Mouse (Mus musculus): ENCODE measurements around the gene Arf1. TPM values are rescaled to one million over a fixed set of nuclear protein-coding genes. Genes with fewer than 3 reads are reported as not detected.

The Arf1 gene
- polyA plus RNA-seq, 1 experiment: 301 TPM

DNA sequence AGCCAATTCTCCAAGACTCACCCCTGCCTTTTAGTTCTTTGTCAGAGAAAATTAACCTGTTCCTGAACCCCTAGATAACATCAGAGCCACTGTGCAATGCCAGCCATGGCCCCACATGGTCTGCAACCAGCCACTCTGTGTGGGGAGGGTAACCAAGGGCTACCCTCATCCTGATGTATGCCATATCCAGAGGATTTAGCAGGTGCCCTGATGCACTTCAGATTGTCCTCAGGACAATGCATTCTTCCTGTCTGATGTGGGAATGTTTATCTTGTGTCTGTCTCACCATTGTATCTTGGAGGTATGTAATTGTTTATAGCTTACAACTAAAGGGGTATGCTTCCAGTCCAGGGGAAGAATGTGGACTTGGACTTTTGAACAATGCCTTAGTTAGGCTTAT lies 31.8 kb downstream of the Arf1 start:
- TF ChIP-seq POLR2A (IDR thresholded peaks at IDR 0.05; ENCODE audit: borderline replicate concordance, low read depth, low read length) (no peak), CTCF (IDR thresholded peaks at IDR 0.05; ENCODE audit: low read depth, low read length) (no peak)
- H3K27ac ChIP-seq (ENCODE audit: insufficient read depth, low read depth, low read length): no peak overlapping the region
- H3K4me1 ChIP-seq (ENCODE audit: control insufficient read depth, insufficient read depth, low read length): peaks cover 15% of the 10 kb centered on the region
- H3K4me3 ChIP-seq (ENCODE audit: insufficient read depth, low read length): no peak overlapping the region

DNA sequence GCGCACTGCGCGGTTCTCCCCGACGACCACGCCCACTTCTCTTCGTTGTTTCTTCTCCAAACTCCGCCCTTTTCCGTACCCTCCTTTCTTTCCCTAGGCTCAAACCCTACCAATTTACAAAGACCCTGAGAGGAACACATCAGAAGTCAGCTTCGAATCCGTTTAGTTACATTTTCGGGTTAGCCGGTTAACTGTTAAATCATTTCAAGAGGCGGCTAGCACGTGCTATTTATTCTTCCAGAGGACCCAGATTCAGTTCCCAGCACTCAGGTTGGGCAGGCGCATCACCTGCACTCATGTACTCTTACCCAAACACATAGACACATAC lies 36.0 kb downstream of the Arf1 start, which contains the start of gene Guk1:
Guk1 (minus strand) TSS at position 154 of the 328 bp plus-strand sequence.
- H3K27ac ChIP-seq (ENCODE audit: insufficient read depth, low read depth, low read length): peak within 1 kb of the TSS; percentile 50
- TF ChIP-seq POLR2A (IDR thresholded peaks at IDR 0.05; ENCODE audit: borderline replicate concordance, low read depth, low read length): no peak
- peak within 1 kb of the TSS; percentile 82 for H3K4me3 ChIP-seq (ENCODE audit: insufficient read depth, low read length)
- H3K4me1 ChIP-seq (ENCODE audit: control insufficient read depth, insufficient read depth, low read length): peaks cover 3% of the 10 kb centered on the region

DNA sequence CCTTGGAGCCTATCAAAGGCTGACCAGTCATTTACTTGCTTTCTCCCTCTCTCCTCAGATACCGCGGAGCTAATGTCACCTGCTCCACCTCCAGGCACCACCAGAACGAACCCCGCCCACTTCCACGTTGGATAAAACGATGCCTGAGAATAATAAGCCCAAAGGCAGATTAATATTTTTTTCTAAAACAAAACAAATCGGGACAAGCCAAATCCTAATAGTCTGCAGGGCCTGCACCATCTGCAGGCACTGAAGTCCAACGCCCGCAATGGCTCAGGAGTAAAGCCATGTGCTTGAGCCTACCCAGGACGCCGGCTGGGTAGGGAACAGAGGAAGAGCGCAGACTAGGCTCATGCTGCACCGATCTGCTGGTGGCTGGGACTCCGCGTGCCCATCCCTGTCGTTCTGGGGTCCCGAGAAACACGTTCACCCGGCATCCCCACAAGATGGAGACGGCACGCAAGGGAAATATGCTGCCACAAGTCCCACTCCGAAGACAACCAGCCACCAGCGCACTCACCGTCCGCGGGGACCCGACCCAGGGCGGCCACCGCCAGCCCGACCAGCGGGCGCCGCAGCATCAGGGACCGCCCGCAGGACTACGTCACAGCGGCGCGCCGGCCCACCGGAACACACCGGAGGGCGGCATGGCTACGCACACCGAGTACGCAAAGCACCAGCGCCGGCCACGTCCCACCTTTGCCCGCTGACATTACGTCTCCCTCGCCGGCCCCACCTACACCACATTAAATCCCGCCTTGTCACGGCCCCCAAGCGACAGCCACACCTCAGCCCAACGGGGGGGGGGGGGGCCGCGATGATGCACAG lies 36.6 kb downstream of the Arf1 start:
- Histone ChIP-seq H3K4me1 (ENCODE audit: control insufficient read depth, insufficient read depth, low read length) (peaks cover 3% of the 10 kb centered on the region), H3K27ac (ENCODE audit: insufficient read depth, low read depth, low read length) (peak overlapping the region; percentile 50), H3K4me3 (ENCODE audit: insufficient read depth, low read length) (peak overlapping the region; percentile 82)
- TF ChIP-seq POLR2A (IDR thresholded peaks at IDR 0.05; ENCODE audit: borderline replicate concordance, low read depth, low read length) (peak; percentile 87; the same call in 1 of the 2 replicates), CTCF (IDR thresholded peaks at IDR 0.05; ENCODE audit: low read depth, low read length) (no peak)

DNA sequence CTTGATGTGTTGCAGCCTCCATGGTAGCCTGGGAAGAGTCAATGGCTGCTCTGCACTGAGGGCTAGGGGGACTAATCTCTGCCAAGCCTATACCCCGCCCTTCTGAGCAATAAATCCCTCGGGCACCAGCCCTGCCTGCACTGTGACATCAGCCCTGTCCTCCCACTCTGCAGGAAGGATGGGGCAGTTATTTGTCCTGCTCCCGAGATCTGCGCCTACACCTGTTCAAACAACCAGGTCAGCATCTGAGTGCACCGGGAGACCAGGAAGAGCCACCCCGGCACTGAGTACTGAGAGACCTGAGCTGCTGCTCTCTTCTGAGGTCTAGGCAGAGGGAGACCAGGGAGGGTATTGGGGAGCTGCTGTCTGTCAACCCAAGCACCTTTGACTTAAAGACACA lies 40.4 kb downstream of the Arf1 start:
- TF ChIP-seq CTCF (IDR thresholded peaks at IDR 0.05; ENCODE audit: low read depth, low read length) (no peak), POLR2A (IDR thresholded peaks at IDR 0.05; ENCODE audit: borderline replicate concordance, low read depth, low read length) (no peak)
- Histone ChIP-seq H3K27ac (ENCODE audit: insufficient read depth, low read depth, low read length) (no peak overlapping the region), H3K4me1 (ENCODE audit: control insufficient read depth, insufficient read depth, low read length) (peaks cover 3% of the 10 kb centered on the region), H3K4me3 (ENCODE audit: insufficient read depth, low read length) (no peak overlapping the region)

DNA sequence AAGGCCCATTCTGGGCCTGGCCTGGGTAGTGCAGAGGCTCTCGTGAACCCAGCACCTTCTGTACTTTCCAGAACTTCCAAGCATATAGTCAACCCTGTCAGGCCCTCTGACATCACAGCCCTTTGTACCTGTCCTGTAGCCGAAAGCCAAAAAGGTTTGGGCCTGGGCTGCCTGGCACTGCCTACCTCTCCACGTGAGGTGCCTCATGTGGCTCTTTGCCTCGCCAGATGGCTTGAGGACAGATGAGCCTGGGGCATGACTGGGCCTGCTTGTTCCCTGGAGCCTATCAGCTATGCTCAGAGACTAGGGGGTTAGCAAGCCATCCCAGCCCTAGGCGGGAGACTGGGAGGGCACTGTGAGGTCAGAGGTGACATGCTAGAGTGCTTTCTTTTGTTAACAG lies 42.6 kb downstream of the Arf1 start:
- Histone ChIP-seq H3K27ac (ENCODE audit: insufficient read depth, low read depth, low read length) (no peak overlapping the region), H3K4me1 (ENCODE audit: control insufficient read depth, insufficient read depth, low read length) (peaks cover 6% of the 10 kb centered on the region), H3K4me3 (ENCODE audit: insufficient read depth, low read length) (no peak overlapping the region)
- TF ChIP-seq POLR2A (IDR thresholded peaks at IDR 0.05; ENCODE audit: borderline replicate concordance, low read depth, low read length): no peak
- TF ChIP-seq CTCF (IDR thresholded peaks at IDR 0.05; ENCODE audit: low read depth, low read length): no peak

DNA sequence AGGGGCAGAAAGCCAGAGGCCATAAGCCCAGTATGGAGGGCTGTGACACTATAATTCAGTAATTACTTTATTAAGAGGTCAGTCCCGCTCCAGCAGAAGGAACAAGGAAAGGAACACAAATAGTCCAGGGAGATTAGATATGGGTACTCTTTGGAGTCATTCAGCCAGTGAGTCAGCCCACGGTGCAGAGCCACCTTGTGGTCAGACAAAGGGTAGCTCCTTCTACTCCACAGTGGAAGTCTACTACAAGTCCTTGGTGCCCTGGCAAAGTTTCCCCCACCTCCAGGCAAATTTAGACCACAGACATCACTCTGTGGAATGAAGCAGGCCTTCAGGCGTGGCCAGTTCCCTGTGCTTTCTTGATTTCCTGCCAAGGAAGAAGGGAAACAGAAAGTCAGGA lies 44.2 kb downstream of the Arf1 start:
- TF ChIP-seq POLR2A (IDR thresholded peaks at IDR 0.05; ENCODE audit: borderline replicate concordance, low read depth, low read length): no peak
- TF ChIP-seq CTCF (IDR thresholded peaks at IDR 0.05; ENCODE audit: low read depth, low read length): peak; percentile 67
- no peak overlapping the region for H3K27ac ChIP-seq (ENCODE audit: insufficient read depth, low read depth, low read length)
- H3K4me1 ChIP-seq (ENCODE audit: control insufficient read depth, insufficient read depth, low read length): peaks cover 9% of the 10 kb centered on the region
- H3K4me3 ChIP-seq (ENCODE audit: insufficient read depth, low read length): no peak overlapping the region

DNA sequence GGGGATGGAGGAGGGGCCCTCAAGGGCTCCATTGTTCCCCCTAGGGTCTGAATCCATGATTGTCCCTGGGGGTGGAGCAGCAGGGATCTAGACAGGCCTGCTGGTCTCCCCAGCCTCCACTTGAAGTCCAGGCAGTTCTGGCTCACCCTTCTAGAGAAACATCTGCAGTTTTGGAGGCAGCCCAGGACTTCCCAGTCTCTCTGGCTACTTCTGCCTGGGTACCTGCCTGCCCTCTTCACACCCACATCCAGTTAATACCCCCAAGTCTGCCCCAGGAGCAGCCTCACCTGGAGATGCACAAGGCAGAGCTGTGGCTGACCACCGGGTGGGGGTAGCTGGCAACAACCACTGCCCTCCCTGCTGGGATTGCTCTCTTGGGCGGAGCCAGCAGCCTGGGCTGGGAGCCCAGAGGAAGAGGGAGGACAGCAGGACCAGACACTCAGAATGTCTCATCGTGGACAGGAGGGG lies 45.2 kb downstream of the Arf1 start, which contains the start of gene Gjc2:
Gjc2 (minus strand) TSS at position 350 of the 468 bp plus-strand sequence.
- Histone ChIP-seq H3K4me3 (ENCODE audit: insufficient read depth, low read length) (no peak within 1 kb of the TSS), H3K27ac (ENCODE audit: insufficient read depth, low read depth, low read length) (no peak within 1 kb of the TSS), H3K4me1 (ENCODE audit: control insufficient read depth, insufficient read depth, low read length) (peaks cover 9% of the 10 kb centered on the region)
- TF ChIP-seq POLR2A (IDR thresholded peaks at IDR 0.05; ENCODE audit: borderline replicate concordance, low read depth, low read length) (no peak), CTCF (IDR thresholded peaks at IDR 0.05; ENCODE audit: low read depth, low read length) (no peak)

DNA sequence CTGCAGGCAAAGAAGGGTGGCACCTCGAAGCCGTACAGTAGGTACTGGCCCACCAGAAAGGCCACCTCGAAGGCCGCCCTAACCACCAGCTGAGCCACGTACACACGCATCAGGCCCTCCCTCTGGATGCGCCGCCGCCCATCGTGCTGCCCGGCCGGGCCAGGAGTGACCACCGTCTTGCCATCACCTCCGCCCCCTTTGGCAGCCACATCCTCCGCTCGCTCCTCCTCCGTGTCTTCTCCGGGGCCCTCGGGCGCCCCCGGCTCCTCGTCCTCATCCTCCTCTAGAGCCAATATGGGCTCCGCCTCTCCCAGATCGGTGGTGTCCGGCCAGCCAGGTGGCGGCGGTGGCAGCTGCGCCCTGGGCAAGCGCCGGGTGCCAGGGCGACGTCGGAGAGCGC lies 51.1 kb downstream of the Arf1 start:
- H3K4me1 ChIP-seq (ENCODE audit: control insufficient read depth, insufficient read depth, low read length): peaks cover 9% of the 10 kb centered on the region
- no peak overlapping the region for H3K27ac ChIP-seq (ENCODE audit: insufficient read depth, low read depth, low read length)
- H3K4me3 ChIP-seq (ENCODE audit: insufficient read depth, low read length): no peak overlapping the region
- TF ChIP-seq CTCF (IDR thresholded peaks at IDR 0.05; ENCODE audit: low read depth, low read length): no peak
- TF ChIP-seq POLR2A (IDR thresholded peaks at IDR 0.05; ENCODE audit: borderline replicate concordance, low read depth, low read length): no peak

DNA sequence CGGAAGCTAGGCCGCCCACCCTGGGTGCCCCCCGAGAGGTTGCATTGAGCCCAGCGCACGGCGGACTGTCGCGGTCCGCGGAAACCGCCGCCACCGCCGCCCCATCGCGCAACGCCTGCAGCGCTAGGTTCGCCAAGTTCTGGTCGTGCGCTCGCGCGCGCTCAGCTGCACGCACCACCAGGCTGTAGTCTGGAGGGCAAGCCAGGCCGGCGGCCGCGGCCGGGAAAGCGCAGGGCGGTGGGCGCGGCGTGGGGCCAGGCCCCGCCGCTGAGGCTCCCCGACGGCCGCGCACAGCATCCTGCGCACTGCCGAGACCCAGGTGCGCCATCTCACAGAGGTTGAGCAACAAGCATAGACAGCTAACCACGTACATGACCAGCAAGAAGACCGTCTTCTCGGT lies 51.6 kb downstream of the Arf1 start:
- Histone ChIP-seq H3K4me1 (ENCODE audit: control insufficient read depth, insufficient read depth, low read length) (peaks cover 9% of the 10 kb centered on the region), H3K4me3 (ENCODE audit: insufficient read depth, low read length) (no peak overlapping the region), H3K27ac (ENCODE audit: insufficient read depth, low read depth, low read length) (no peak overlapping the region)
- TF ChIP-seq POLR2A (IDR thresholded peaks at IDR 0.05; ENCODE audit: borderline replicate concordance, low read depth, low read length): no peak
- TF ChIP-seq CTCF (IDR thresholded peaks at IDR 0.05; ENCODE audit: low read depth, low read length): no peak

DNA sequence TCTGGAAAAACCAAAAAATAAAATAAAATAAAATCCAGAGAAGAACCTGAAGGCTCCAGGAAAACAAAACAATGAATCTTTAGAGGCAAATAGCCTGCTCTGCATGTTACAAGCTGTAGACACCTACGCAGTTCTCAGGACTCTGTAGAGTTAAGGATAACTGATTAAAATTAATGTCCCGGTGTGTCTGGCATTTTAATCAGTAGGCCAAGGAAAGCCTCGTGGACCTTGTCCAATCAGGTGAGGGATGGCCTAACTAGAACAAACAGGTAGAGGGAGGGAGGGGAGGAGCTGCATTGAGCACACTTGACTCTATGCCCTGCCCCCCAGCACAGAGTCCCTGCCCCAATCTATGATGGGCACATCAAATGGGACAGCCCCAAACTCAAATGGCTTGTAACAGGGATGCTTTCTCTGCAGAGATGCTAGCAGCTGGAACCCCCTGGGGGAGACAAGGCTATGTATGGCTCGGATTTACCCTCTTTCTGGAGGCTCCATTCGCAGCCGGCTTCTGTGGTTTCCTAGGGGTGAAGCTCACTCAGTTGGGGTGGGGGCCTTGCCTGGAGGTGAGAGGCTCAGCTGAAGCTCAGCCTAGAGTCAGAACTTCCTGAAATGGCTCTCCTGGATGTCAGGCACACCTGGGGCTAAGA lies 53.8 kb downstream of the Arf1 start:
- Histone ChIP-seq H3K27ac (ENCODE audit: insufficient read depth, low read depth, low read length) (no peak overlapping the region), H3K4me3 (ENCODE audit: insufficient read depth, low read length) (no peak overlapping the region), H3K4me1 (ENCODE audit: control insufficient read depth, insufficient read depth, low read length) (peaks cover 3% of the 10 kb centered on the region)
- TF ChIP-seq CTCF (IDR thresholded peaks at IDR 0.05; ENCODE audit: low read depth, low read length): no peak
- TF ChIP-seq POLR2A (IDR thresholded peaks at IDR 0.05; ENCODE audit: borderline replicate concordance, low read depth, low read length): no peak
